Mouse (Mus musculus): ENCODE results near the gene Dgkz. TPM values are rescaled to one million over a fixed set of nuclear protein-coding genes. Genes with fewer than 3 reads are reported as not detected.

Dgkz gene
- polyA plus RNA-seq, 1 experiment from 2014 or later: 41.6 TPM

DNA sequence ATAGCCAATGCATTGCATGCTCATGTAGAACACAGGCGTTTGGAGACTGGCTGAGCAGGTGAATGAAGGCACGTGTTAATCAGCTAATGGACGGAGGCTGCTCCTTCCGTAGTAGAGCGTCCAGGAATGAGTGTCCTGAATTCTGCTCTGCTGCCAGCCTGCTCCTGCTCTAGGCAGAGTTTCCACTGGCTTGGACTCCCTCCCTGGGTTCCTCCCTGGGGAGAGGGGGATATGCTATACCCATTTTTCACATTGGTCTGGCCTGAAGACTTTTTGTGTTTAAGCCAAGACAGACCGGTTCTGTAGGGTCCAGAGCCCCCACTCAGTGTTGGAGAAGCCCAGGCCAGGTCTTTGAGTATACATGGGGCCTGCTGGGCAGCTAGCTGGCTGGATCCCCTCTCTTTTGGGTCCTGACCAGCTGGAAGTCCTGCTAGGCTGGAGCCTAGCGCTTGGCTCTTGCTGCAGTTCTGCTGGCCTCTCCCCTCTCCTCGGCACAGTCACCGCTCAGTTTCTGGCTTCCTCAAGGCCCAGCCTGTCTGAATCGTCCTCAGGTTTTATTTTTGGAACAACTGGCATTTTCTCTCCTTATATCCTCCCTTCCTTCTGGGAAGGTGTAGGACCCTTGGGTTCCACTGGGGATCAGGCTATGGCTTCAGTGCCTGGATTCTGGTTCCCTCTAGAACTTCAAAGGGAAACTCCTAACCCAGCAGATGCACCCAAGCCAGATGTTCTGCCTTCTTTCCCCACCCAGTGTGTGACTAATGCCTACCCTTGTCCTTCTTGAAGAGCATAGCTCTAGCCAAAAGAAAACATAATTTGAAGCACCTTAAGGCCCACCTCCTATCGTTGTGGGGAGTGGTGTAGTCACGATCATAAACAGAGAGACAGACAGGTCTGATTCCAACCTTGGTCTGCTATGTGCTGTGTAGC is 36.0 kb upstream of the Dgkz start:
- Histone ChIP-seq H3K36me3 (no peaks in the 10 kb centered on the region), H3K9me3 (no peaks in the 10 kb centered on the region), H3K4me3 (no peak overlapping the region), H3K4me2 (replicated peaks) (no peak overlapping the region), H3K4me1 (peaks cover 19% of the 10 kb centered on the region), H3K27ac (no peak overlapping the region), H3K27me3 (replicated peaks) (peaks cover 5% of the 10 kb centered on the region; the same call in 1 of the 2 replicates), H3K9ac (no peak overlapping the region)
- 84% methylated on average over 12 of the region's 12 CpGs for WGBS
- ATAC-seq (ENCODE audit: low FRiP score, low read depth): no peak

DNA sequence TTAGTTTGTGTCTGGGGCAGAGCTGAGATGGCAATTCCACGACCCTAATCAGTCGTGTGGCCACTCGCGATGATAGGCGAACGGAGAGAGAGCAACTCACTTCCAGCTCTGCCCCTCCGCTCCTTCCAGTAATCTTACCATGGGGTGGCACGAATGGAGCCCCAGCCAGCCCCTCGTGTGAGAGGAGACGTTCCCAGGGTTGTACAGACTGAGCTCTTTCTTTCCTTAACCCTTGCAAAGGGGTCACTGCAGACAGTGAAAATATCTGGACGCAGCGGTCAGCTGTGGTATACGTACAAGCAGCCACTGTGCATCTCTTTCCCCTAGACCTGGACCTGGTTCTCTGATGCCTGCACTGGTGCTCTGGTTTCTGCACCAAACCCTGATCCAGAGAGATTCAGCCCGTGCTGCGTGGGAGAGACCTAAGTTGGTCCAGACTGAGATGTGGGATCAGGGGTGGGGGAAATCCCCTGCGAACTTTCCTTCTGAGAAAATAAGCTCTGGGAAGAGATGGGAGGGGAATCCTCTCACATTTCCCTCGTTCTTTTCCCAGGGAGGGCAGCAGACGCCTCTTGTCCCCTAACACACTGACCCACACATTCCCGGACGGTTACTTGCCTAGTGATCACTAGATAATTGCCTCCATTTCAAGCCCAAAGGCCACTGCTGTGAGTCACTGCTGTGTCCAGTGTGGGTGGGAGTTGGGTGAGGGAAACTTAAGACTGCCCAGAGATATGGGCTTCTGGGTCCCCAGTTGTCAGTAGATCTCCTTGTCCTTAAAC is 33.1 kb upstream of the Dgkz start:
- Histone ChIP-seq H3K27me3 (replicated peaks) (peaks cover 5% of the 10 kb centered on the region; the same call in 1 of the 2 replicates), H3K4me3 (peak overlapping the region; percentile 50), H3K27ac (peak overlapping the region; percentile 26; the same call in 1 of the 2 replicates), H3K36me3 (no peaks in the 10 kb centered on the region), H3K9me3 (no peaks in the 10 kb centered on the region), H3K4me2 (replicated peaks) (peak overlapping the region; percentile 94), H3K9ac (peak overlapping the region; percentile 69), H3K4me1 (peaks cover 19% of the 10 kb centered on the region)
- WGBS: 2% methylated on average over 20 of the region's 20 CpGs
- peak; percentile 39 for ATAC-seq (ENCODE audit: low FRiP score, low read depth)

DNA sequence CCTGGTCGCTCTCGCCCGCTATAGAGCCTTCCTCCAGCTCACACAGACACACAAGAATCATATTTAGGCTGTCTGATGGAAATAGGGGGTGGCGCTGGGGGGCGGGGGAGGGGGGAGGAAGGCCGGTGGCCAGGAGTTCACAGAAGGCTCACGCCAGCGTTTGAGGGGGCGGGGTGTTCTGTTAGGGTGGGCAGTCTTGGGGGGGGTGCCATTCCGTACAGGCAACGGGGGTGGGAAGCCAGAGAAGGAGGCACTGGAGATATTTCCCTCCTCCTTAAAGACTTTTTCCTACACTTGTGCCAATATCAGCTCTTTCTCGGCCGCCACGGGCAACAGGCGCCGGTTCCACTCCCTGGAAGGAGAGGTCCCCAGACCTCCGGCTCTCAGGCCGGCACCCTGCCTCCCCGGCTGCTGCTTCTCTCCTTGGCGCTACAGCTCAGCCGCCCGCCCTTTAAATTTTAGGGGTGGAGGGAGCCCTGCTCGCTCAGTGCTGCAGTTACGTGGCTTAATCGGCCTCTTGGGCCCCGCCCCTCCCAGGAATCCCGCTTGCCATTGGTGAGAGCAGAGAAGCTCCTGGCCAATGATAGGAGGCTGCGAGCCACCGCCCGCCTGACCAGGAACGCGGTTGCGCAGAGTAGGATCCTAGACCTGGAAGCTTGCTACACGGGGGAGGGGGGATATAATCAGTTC is 32.4 kb upstream of the Dgkz start:
- Histone ChIP-seq H3K4me2 (replicated peaks) (peak overlapping the region; percentile 94), H3K9ac (peak overlapping the region; percentile 69), H3K27ac (peak overlapping the region; percentile 26; the same call in 1 of the 2 replicates), H3K36me3 (no peaks in the 10 kb centered on the region), H3K4me3 (peak overlapping the region; percentile 50), H3K9me3 (no peaks in the 10 kb centered on the region), H3K27me3 (replicated peaks) (peaks cover 5% of the 10 kb centered on the region; the same call in 1 of the 2 replicates), H3K4me1 (peaks cover 19% of the 10 kb centered on the region)
- WGBS: 0% methylated on average over 34 of the region's 34 CpGs
- ATAC-seq (ENCODE audit: low FRiP score, low read depth): peak; percentile 97

DNA sequence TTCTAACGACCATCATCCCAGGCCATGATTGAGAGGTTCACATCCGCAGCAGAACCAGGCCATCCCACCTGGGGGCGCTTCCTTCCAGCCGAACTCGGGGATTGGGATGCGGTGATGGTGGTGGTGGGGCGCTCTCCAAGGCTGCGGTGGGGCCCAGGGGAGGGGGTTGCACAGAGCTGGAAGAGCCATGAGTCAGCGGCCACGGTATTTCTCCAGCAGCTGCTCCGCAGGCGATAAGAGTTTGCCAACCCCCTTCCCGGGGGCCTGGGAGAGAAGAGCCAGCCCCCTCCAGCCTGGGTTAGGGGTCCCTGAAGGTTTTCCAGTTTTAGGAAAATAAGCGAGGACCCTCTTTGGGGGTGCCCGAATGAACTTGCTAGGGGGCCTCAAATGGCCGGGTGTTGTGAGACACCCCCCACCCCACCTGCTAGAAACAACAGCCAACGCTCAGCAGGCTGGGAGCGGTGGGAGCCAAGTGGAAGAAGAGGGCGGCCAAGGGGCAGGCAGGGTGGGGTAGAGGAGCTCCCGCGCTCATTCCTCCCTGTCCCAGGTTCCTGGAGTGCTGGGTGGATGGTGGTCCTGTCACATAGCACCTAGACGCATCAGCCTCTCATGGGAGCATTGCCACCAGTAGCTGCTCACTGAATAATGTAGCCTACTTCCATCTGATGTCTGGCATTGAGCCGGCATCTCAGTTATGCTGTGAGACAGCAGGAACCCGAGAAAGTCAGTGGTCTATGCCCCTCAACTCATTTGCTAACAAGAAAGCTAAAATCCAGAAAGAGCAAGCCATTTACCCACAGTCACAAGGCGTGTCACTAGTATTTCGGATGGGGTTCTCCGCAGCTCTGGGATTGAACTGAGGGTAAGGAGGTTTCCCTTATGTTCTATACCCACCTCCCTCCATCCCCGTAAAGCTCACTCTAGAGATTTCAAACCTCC is 31.6 kb upstream of the Dgkz start:
- H3K36me3 ChIP-seq: no peaks in the 10 kb centered on the region
- no peak overlapping the region for H3K27ac ChIP-seq
- WGBS: 2% methylated on average over 28 of the region's 28 CpGs
- ATAC-seq (ENCODE audit: low FRiP score, low read depth): 0 out of 2 replicates have a peak, but pooled peaks have one; percentile 21
- H3K9me3 ChIP-seq: no peaks in the 10 kb centered on the region
- peak overlapping the region; percentile 94 for H3K4me2 ChIP-seq (replicated peaks)
- H3K4me3 ChIP-seq: peak overlapping the region; percentile 50
- peaks cover 19% of the 10 kb centered on the region for H3K4me1 ChIP-seq
- peak overlapping the region; percentile 69 for H3K9ac ChIP-seq
- H3K27me3 ChIP-seq (replicated peaks): peaks cover 5% of the 10 kb centered on the region; the same call in 1 of the 2 replicates

DNA sequence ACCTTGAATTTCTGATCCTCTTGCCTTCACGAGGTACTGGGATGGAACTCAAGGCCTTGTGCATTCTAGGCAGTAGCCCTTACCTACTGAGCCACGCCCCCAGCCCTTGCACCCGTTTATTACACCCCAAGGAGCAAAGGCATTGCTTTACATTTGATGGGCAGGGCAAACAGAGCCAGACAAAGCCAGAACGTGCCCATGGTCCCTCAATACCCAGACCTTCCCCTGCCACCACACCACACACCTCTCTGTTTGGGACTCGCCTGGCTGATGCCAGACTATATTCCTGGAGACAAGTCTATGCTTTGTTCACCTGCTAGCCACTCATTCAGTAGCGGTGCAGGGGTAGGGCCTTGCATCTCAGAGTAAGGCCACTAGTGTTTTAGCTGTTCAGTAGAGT is 30.8 kb upstream of the Dgkz start:
- Histone ChIP-seq H3K4me2 (replicated peaks) (peak overlapping the region; percentile 94), H3K4me3 (no peak overlapping the region), H3K9ac (0 out of 2 replicates have a peak overlapping the region, but pooled peaks have one; percentile 69), H3K9me3 (no peaks in the 10 kb centered on the region), H3K27ac (no peak overlapping the region), H3K4me1 (peaks cover 19% of the 10 kb centered on the region), H3K27me3 (replicated peaks) (peaks cover under 1% of the 10 kb centered on the region; the same call in 1 of the 2 replicates), H3K36me3 (no peaks in the 10 kb centered on the region)
- 38% methylated on average over 6 of the region's 6 CpGs for WGBS
- ATAC-seq (ENCODE audit: low FRiP score, low read depth): no peak

DNA sequence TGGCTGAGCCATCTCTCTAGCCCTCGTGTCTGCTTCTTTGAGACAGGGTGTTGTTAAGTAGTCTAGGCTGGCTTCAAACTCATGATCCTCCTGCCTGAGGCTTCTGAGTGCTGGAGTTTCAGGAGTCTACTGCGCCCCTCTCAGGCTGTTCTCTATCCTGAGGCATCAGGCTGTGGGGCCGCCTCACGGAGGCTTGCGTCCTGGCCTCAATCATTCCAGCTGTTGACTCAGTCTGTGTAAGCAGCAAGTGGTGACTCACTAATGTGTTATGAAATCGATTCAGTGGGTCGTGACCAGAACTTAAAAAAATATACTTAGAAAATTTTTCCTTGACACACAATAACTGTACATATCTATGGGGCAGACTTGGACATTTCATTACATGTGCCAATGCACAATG is 29.0 kb upstream of the Dgkz start:
- Histone ChIP-seq H3K36me3 (no peaks in the 10 kb centered on the region), H3K4me3 (no peak overlapping the region), H3K4me2 (replicated peaks) (no peak overlapping the region), H3K4me1 (peaks cover 19% of the 10 kb centered on the region), H3K9ac (no peak overlapping the region), H3K27ac (no peak overlapping the region), H3K9me3 (no peaks in the 10 kb centered on the region), H3K27me3 (replicated peaks) (no peaks in the 10 kb centered on the region; the same call in 1 of the 2 replicates)
- no peak for ATAC-seq (ENCODE audit: low FRiP score, low read depth)
- 77% methylated on average over 7 of the region's 7 CpGs for WGBS

DNA sequence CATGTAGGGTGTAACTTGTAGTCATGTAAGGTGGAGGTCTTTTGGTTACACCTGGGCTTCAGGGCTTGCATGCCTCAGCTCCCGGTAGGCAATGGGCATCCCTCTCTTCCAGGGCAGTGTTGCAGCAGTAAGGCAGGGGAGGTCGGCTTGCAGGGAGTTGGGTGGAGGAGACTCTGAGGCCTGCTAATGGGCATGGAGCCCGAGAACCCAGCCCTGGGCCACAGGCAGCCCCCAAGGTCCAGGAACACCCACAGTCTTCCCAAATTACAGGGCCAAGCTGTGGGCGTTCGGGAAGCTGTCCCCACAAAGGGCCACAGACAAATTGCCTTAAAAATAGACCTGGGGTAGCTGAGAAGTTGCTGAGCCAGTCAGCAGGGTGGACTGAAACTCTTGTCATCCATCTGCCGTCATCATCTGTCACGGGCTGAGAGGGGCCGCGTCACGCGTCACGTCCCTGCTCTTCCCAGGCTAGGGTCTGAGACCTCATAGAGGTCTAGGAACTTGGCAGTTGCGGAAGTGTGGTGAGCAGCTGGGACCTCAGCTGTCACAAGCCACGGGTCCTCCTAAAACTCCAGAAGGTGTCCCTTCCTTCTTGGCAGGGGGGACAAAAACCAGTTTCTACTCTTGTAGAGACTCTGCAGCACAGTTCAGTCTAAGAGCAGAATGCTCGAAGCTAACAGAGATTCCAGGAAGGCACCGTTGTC is 22.4 kb upstream of the Dgkz start:
- H3K9me3 ChIP-seq: no peaks in the 10 kb centered on the region
- H3K4me3 ChIP-seq: no peak overlapping the region
- no peaks in the 10 kb centered on the region for H3K27me3 ChIP-seq (replicated peaks)
- H3K27ac ChIP-seq: no peak overlapping the region
- ATAC-seq (ENCODE audit: low FRiP score, low read depth): no peak
- WGBS: 84% methylated on average over 16 of the region's 16 CpGs
- H3K4me1 ChIP-seq: 0 out of 2 replicates have a peak, but pooled peaks cover 3% of the 10 kb centered on the region
- no peaks in the 10 kb centered on the region for H3K36me3 ChIP-seq
- no peak overlapping the region for H3K9ac ChIP-seq
- no peak overlapping the region for H3K4me2 ChIP-seq (replicated peaks)

DNA sequence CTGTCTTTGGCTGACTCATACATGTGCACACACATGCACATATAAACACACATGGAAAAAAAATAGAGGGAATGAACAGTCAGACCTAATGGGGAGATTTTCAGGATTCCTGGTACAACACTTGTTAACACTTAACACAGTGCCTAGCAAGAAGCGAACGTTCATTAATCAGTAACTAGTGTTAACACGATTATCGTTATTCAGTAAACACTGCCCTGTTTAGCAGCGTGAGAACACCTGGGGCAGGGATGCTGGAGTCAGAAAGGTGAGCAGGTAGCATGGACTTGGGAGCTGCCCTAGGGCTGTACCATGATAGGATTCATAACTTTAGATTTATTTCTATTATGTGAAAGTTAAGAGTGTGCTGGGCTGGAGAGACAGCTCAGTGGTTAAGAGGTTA is 20.3 kb upstream of the Dgkz start:
- no peak overlapping the region for H3K27ac ChIP-seq
- no peak overlapping the region for H3K4me2 ChIP-seq (replicated peaks)
- H3K4me1 ChIP-seq: 0 out of 2 replicates have a peak, but pooled peaks cover 3% of the 10 kb centered on the region
- 92% methylated on average over 5 of the region's 5 CpGs for WGBS
- no peaks in the 10 kb centered on the region for H3K36me3 ChIP-seq
- ATAC-seq (ENCODE audit: low FRiP score, low read depth): no peak
- H3K9me3 ChIP-seq: no peaks in the 10 kb centered on the region
- no peak overlapping the region for H3K4me3 ChIP-seq
- H3K27me3 ChIP-seq (replicated peaks): no peaks in the 10 kb centered on the region
- H3K9ac ChIP-seq: no peak overlapping the region

DNA sequence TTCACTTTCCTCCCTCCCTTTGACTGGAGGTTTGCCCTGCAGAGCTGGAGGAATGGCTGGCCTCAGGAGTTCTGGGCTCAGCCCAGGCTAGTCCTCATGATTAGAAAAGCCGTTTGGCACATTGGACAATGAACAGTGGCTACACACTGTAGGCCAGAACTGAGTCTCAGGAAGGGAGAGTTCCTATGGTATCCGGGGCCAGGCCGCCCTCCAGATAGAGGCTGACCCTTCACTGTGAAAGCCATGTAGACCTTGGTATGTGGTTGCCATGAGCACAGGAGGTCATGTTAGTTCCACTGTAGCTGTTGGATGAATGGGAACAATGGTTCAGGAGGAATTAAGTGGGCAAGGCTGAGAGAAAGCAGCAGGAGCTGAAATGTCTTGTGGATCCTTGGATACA is 17.7 kb upstream of the Dgkz start:
- Histone ChIP-seq H3K4me2 (replicated peaks) (no peak overlapping the region), H3K36me3 (no peaks in the 10 kb centered on the region), H3K4me1 (0 out of 2 replicates have a peak, but pooled peaks cover 3% of the 10 kb centered on the region), H3K4me3 (no peak overlapping the region), H3K27ac (no peak overlapping the region), H3K27me3 (replicated peaks) (no peaks in the 10 kb centered on the region), H3K9me3 (no peaks in the 10 kb centered on the region), H3K9ac (no peak overlapping the region)
- 54% methylated on average over 3 of the region's 3 CpGs for WGBS
- ATAC-seq (ENCODE audit: low FRiP score, low read depth): no peak

DNA sequence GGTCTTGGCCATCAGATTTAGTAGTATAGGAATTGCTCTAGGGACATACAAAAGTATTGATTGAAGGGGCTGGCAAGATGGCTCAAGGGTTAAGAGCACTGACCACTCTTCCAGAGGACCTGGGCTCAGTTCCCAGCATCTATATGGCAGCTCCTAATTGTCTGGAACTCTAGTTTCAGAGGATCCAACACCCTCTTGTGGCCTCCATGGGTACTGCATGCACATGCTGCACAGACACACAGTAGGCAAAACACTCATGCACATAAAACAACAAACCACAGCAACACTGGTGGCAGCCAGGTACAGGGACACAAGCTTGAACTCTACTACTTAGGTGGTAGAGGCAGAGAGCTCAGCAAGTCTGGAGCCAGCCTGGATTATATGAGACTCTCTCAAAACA is 14.1 kb upstream of the Dgkz start:
- no peak overlapping the region for H3K9ac ChIP-seq
- 0 out of 2 replicates have a peak, but pooled peaks cover 8% of the 10 kb centered on the region for H3K4me1 ChIP-seq
- no peak for ATAC-seq (ENCODE audit: low FRiP score, low read depth)
- H3K4me3 ChIP-seq: no peak overlapping the region
- no peak overlapping the region for H3K4me2 ChIP-seq (replicated peaks)
- H3K27me3 ChIP-seq (replicated peaks): no peaks in the 10 kb centered on the region
- no peaks in the 10 kb centered on the region for H3K9me3 ChIP-seq
- no peak overlapping the region for H3K27ac ChIP-seq
- no peaks in the 10 kb centered on the region for H3K36me3 ChIP-seq

Data from neural tube, embryonic 12.5 days (tissue).